Mouse (Mus musculus) frontal cortex, postnatal 10 days (tissue): ENCODE data around the gene Spdya.
A peak's percentile ranks its signal among the peaks of the same experiment; 100 is the strongest.
"Not testable (repeated sequence)": the region's sequence is repeated elsewhere in the genome, so short reads cannot be mapped to it uniquely, and the experiment has no call there.

Experiments used
- DNase-seq, 2 experiments: peaks; one replicate each; pipeline ENCODE4 v3.0.0; 2022; ENCODE audit warnings: low spot score in 2 of 2, mixed read lengths in 1 of 2

Spdya gene

DNA sequence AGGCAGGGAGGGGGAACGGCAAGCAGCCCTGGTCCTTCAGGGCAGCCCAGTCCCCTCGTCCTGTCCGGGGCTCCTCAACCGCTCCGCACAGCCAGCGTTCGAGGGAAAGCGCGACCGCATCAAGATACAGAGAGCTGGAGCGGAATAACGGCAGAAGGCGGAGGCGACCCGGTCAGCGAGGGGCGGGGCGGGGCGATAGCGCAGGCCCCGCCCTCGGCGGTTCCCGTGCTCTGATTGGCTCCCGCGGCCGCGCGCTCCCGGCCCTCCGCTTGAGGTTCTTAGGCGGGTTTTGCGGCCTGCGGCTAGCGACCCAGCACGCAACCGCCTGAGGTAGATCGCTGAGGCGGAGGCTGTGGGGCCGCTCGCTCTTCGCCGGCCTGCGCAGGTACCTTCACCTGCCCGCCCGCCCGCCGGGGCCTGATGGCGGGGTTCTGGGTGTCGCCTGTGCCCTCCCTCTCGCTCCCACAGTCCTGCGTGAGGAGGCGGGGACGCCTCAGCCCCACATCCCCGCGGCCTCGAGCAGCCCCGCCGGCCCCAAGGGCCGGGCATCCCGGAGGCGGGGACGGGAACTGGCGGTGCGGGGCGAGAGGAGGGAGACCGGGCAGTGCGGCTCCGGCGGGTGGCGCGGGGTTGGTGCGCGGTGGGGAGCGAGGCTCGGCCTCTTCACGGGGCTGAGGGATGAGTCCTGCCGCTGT lies at the start of gene Spdya:
Gene Spdya, plus strand, starts transcription at position 305 of the 695 bp plus-strand sequence.
- DNase-seq = peak; percentile 48 to 80

DNA sequence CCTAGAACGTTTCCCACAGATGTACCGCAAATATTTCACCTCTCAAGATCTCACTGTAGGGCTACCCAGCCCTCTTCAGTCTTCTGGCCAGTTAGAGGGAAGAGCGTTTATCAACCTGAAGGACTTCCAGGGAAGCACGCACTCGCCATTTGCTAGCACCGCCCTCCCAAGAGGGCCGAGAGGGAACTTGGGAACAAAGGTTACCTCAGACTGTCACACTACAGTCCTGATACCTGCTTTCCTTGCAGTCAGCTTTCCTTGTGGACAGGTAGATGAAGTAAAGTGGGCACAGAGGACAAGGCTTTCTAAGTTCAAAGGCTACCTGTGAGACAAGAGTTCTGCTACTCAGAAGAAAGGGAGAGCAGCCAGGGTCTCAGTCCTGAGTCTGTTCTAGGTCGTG lies 45.0 kb upstream of the Spdya start:
- DNase-seq = no peak

DNA sequence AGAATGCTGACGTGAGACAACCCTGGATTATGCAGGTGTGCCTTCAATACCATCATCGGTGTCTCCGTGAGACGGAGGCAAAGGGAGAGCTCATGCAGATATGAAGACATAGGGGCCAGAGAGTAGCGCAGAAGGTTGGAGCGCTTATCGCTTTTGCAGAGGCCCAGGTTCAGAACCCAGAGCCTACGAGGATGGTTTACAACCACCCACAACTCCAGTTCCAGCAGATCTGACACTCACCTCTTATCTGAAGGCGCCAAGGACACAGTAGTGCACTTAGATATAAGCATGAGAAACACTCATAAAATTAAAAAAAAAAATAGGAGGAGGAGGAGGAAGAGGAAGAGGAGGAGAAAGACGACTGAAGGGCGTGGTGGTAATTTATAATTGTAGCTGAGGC lies 41.6 kb upstream of the Spdya start:
- DNase-seq = no peak

DNA sequence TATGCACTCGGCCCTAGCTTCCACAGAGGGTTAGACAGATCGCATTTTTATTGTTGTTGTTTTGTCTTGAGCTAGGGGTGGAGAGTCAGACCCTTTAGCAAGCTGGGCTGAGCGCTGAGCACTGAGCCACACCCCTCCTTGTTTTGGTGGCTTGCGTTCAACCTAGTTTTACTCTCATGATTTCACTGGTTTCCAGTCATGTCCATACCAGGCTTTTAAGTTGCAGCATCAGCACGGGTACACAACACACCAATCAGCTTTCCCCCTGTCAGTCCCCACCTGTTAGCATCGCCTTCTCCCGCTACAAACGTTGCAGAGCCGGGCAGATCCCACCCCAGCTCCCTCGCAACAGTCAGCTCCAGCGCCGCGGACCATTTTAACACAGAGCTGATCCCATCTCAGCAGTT lies 25.6 kb upstream of the Spdya start:
- DNase-seq = no peak

DNA sequence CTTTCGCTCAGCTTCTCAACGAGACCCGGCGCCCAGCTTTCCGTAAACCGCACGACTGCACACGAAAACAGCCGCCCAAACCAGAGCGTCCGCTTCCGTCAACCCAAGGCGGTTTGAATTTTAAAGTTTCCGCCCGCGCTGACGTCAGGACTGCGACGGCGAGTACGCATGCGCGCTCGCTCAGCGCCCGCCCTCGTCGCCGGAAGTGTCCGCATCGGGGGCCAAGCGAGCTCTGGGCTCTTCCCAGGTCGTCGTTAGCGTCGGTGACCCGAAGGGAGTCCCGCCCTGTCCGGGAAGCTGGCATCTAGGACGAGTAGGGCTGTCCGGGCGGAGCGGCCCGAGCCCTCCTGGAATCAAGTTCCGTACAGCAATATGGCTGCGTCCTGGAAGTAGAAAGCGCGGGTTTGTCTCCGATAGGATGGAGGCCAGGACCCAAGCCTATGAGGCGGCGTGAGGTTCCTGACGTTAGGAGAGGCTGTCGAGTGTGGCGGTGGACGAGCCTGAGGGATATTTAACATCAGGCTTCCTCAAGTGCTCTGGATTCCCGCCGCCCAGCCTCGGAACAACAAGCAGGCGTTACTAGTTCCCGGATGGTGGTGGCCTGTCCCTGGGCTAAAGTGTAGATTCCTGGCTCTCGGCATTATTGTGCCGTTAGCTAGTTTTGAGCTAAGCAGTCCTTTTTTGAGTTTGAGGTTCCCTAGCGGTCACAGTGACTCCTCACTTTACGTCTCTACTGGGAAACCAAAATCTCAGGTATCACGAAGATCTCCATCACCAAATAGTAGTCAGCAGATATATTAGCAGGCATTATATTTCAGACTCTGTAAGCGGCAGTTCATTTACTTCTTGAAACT lies 24.9 kb upstream of the Spdya start, which contains the start of gene Ndc80:
Gene Ndc80, minus strand, starts transcription at position 147 of the 854 bp plus-strand sequence.
- peak; percentile 86 to 88 for DNase-seq

DNA sequence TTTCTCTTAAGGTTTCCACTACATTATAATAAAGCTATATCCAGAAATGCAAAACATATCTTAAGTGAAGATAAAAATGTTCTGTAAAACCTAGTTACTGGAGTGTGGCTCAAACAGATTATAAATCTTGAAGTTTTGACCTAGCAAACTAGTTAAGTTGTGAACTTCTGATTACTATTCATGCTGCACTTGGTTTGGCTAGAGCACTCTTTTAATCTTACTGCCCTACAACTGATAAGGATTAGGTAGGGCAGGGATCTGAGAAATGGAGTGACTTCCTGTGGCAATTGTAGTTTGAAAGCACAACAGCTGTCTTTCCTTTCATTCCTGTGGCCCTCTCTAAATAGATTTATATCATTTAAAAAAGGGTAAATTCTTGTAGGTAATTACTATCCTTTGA lies 23.8 kb upstream of the Spdya start:
- DNase-seq = no peak

DNA sequence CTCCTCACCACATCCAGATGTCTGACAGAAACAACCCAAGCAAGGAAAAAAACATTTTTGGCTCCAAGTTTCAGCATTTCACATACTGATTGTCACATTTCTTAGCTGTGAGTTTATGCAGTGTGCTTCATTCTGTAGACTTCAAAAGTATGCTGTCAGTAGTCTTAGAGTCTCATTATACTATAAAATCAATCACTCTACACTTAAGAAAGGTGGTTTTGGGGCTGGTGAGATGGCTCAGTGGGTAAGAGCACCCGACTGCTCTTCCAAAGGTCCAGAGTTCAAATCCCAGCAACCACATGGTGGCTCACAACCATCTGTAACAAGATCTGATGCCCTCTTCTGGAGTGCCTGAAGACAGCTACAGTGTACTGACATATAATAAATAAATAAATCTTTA lies 16.3 kb upstream of the Spdya start:
- DNase-seq = not testable (repeated sequence)

DNA sequence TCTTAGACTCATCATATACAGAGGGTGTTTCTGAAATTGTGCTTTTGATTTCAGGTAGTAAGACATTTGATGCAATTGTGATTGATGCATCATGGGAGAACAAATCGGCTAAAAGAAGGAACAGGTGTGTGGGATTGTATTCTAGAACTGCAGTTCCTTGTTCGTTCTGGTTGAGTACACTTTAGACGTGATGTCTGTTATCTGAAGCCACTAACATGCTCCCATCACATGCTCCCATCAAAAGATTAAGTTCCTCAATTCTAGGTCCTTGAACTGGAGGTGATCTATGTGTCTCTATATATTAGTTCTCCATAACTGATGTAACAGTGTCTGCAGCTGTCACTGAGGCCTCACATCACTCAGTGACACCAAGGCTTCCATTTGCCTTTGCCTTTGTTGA lies 14.7 kb upstream of the Spdya start:
- DNase-seq = no peak

DNA sequence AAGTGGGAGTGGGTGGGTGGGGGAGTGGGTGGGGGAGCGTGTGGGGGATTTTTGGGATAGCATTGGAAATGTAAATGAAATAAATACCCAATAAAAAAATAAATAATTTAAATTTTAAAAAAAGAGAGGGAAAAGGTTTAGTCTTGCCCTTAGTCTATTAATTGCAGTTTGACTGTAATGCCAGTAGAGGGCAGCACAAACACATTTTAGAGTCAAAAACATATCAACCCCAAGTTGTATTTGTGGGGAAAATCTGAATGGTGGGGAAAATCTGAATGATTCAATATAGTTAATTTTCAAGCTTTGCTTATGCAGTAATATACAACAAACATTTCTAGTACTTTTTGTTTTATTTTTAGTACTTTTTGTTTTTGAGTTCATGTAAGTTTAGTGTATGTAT lies 3.3 kb upstream of the Spdya start:
- DNase-seq = no peak

DNA sequence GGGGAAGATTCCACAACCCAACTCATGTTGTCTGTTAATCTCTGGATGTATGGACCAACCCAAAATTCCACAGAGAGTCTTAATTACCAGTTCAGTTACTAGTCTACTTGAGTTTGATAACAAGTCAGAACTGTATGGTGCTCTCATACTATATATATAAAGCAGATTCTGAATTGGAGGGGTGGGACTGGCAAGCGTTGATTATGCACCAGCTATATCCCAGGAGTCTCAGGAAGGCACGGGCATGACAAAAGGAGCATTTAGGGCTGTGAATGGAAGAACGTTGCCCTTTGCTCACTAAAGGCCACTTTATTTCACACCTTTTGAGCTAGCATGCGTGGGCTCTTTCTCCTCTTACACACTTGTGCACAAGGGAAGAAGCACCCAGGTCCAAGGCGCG lies 511 bp upstream of the Spdya start:
- no peak for DNase-seq

DNA sequence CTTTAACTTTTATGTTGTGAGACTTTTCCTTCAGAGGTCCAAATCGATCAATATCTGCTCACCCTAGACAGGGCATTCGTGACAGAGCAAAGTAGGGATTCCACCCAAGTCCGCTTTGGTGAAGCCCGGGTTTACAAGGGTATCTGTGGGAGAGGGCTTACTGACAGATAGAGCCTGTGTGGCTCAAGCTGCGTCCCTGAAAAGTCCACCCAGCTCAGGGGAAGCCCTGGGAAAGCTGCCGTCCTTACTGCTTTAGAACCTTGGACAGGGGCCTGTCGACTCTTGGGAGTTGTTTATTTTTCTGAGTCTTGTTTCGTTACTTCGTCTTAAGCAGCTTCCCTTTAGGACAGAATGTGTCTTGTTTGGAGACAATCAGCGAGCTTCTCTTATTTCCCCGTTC lies 1.0 kb downstream of the Spdya start:
- no peak for DNase-seq

DNA sequence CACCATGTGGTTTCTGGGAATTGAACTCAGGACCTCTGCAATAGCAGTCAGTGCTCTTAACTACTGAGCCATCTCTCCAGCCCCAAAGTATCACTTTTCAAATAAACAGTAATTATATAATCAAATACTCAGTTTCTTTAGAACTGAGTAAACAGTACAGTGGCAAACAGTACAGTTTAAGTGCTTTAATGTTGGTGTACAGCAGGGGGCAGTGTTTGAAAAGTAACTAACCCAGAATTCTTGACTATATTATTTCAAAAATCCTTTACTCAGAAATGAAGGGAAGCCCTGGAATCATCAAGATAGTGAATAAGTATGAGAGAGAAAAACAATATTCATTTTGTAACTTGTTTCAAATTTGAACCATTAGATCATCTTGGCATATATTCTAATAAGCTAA lies 9.8 kb downstream of the Spdya start:
- no peak for DNase-seq

DNA sequence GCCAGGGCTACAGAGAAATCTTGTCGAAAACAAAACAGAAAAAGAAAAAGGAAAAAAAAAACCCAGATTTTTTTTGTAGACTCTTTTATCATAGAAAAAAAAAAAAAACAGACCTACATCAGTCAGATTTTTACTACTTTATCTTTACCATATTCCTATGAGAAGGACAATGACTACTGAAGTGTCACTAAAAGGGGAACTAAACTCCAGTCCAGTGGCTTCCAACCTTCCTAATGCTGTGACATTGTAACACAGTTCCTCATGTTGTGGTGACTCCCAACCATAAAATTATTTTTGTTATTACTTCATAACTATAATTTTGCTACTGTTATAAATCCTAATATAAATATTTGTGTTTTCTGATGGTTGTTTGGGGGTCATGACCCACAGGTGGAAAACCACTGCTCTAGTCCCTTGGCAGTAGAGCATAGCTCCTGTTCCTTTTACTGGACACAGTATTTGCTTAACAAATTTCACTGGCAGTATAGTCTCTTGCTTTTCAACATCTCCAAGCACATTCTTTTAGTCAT lies 27.4 kb downstream of the Spdya start:
- no peak for DNase-seq

DNA sequence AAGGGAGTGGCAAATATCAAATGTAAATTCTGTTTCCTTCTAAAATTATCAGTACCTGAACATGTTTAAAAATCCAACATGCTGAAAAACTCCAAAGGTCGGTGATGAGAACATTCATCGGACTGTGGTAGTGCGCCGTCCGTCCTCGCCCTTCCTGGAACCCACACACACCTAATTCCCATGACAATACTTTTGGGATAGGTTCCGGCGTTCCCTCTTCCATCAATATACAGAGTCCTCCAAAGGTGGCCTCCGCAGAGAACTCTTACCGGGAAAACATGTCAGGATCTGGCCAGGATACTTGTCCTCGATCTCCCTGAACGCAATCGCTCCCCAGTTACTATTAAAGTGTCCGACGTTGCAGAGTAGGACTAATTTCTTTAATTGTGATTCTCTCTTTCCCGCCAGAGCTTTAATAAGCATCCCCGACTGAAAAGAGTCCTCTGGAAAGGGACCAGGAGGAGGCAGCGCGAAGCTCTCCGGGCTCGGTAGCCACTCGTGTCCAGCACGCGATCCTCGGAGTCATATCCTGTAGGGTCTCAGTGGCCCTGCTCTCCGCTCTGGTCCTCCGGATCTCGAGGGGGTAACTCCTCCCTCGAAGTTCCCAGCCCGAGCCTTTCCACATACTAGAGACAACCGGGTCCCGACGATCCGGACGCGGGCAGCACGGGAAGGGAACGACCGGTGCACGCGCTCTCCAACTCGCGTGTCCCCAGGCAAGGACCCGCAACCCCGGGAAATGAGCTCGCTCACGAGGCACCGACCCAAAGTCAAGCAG lies 46.2 kb downstream of the Spdya start:
- no peak for DNase-seq

DNA sequence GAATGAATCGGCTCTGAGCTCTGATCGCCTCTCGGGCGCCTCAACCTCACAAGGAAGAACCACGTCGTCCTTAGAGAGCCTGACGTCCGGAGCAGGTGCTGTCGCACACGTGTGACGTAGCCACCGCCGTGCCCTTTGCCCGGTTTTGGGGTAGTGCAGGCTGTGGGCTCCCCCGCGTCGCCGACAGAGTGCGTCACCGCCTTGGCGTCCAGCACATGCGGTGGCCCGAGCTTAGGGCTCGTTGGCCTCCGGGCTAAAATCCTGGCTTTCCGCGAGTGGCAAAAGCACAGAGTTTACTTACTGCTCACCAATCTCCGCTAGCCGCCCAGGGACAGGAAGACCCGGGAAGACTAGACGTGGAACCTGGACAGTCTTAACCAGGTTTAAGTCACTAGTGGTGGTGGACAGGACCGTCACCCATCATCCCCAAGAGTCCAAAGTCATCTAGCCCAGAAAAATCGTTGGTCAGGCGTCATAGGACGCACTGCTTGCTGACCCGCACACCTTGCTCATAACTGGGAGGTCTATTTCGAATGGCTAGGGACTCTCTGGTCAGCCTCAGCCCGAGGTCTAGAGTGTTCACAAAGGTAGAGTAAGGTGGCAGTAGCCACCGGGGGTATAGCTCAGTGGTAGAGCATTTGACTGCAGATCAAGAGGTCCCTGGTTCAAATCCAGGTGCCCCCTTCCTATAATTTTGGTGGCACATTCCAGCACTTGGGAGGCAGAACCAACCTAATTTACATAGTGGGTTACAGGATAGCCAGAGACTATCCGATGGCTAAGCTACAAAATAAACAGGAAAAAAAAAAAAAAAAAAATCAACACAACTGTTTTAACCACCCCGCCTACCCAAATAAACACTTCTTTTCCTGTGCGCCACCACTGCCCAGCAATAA lies 47.0 kb downstream of the Spdya start:
- DNase-seq = peak; percentile 89 to 91

DNA sequence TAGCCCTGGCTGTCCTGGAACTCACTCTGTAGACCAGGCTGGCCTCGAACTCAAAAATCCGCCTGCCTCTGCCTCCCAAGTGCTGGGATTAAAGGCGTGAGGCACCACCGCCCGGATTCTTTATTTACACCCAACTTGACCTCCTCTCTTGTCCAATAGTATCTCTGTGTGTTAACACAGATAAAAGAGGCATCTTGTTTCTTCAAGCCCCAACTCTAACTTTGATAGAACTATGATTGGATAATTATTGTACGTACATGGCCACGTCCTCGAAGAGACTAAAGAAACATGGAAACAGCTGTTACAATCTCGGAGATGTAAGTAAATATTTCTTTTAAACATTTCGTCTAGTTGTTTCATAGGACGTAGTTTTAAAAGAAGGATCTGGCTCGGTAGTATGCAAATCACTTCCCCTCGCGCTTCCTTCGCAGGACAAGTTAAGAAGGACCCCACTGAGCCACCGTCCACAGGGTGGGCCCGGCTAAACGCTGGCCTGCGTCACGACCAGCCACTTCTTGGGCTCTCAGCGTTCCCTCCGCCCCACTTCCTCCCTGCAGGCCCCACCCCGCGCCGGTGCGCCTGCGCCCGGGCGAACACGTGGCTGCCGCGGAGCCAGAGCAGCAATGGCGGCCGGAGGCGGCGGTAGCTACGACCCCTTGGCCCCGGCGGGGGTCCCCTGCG lies 63.9 kb downstream of the Spdya start, which contains the start of gene Wdr43:
Gene Wdr43, plus strand, starts transcription at position 258 of the 681 bp plus-strand sequence.
- peak; percentile 95 to 97 for DNase-seq

DNA sequence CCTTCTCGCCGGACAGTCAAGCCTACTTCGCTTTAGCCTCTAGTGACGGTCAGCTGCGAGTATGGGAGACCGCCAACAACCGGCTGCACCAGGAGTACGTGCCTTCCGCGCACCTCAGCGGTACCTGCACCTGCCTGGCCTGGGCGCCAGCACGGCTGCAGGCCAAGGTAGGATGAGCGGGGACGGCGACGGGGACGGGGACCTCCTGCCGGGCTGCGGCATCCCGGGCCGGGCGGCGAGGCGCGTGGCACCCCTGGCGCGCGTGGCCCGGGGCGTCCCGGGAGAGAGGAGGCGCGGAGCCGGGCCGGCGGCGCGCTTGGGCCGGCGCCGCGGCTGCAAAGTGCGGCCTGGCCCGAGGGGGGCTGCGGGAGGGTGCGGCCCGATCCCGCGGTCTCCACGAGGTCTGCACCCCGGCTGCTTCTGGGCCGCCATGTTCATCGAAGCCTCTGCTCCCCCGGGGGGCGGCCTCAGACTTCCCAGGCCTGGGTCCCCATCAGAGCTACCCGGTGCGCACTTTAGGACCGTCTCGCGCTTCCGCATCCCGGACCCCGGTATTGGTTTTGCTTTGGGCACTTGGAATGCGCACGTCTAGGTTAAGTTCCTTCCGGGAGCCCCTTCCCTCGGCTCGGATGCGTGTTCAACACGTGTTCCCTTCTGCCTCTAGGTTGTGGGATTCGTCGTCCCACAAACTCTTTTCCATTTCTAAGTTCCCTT lies 64.6 kb downstream of the Spdya start:
- peak; percentile 16 to 24 for DNase-seq

DNA sequence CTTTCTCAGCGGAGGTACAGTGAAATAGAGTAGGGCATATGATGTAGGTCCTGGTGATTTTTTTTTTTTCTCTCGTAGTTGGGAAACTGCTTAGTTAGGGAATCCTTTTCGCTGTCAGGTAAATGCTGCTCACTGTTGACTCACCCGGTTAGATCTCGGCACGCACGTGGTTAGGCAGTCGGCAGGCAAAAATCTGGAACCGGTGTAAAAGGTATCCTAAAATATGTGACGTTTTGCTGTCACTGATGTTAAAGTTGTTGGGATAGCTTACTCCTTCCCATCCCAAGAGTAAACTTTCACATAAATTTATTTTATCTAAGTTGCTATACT lies 65.1 kb downstream of the Spdya start:
- DNase-seq = no peak

DNA sequence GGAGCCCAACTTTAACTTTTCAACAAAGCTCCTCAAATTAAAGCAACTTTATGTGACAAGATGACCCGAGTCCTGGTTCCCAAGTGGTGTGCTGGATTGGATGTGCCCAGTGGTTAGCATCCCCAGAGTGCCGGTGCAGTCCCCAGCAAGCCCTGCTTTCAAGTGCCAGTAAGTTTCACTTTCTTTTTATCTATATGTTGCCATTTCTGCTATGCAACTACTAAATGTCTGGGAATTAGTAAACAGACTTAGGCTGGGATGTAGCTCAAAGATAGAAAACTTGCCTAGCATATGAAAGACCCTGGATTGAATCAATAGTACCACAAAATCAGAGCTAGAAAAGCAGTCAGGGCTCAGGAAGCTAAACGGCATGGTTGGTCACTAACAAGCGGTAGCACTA lies 66.1 kb downstream of the Spdya start:
- no peak for DNase-seq

DNA sequence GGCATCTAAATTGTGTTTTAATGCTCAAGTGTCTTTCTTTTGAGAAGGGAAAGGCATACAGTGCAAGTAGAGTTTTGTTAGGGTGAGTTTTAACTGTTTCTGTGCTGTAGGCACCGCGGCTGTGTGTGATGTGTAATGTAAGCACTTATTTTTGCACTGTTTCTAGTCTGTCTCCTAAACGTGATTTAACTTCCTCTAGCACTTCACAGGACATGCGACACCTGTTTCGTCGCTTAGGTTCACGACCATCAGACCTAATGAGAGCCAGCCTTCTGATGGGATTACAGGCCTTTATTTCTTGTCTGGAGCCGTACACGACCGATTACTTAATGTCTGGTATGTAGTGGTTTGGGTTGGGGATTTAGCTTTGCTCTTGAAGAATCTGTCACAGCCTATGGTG lies 79.9 kb downstream of the Spdya start:
- no peak for DNase-seq
